Mouse (Mus musculus) forelimb bud, embryonic 11.5 days (tissue): Measurements from ENCODE around the gene Hspbp1.
A peak's percentile ranks its signal among the peaks of the same experiment; 100 is the strongest.

ENCODE experiments used
- DNase-seq: peaks from one replicate; pipeline ENCODE4 v3.0.0-alpha.2; 2012; ENCODE audit warnings: low read depth, low spot score

Gene Hspbp1

GRCm38 (mm10) chr7:4636179-4636578 lies 48.7 kb downstream of the Hspbp1 start:
- no peak for DNase-seq

GRCm38 (mm10) chr7:4631031-4631430 lies 53.8 kb downstream of the Hspbp1 start, which contains the start of gene Tmem86b:
Gene Tmem86b, minus strand, starts transcription at chr7:4631422.
- DNase-seq = no peak

GRCm38 (mm10) chr7:4630198-4630597 lies 54.7 kb downstream of the Hspbp1 start:
- DNase-seq = no peak

- no peak for DNase-seq
These were observed 55.3 kb downstream of the Hspbp1 start for GRCm38 (mm10) chr7:4629586-4629985.

GRCm38 (mm10) chr7:4625928-4626327 lies 58.9 kb downstream of the Hspbp1 start:
- DNase-seq = no peak

GRCm38 (mm10) chr7:4624343-4624742 lies 60.5 kb downstream of the Hspbp1 start:
- no peak for DNase-seq

- peak; percentile 23 for DNase-seq
These were observed 61.2 kb downstream of the Hspbp1 start for GRCm38 (mm10) chr7:4623544-4624189.

- DNase-seq = peak; percentile 82
These were observed 64.9 kb downstream of the Hspbp1 start for GRCm38 (mm10) chr7:4619979-4620378.

GRCm38 (mm10) chr7:4613740-4614403 lies 71.0 kb downstream of the Hspbp1 start:
- DNase-seq = no peak

- no peak for DNase-seq
These were observed 71.9 kb downstream of the Hspbp1 start for GRCm38 (mm10) chr7:4612956-4613355.

- no peak for DNase-seq
These were observed 72.5 kb downstream of the Hspbp1 start for GRCm38 (mm10) chr7:4612386-4612785.

GRCm38 (mm10) chr7:4611921-4612341 lies 72.9 kb downstream of the Hspbp1 start:
- no peak for DNase-seq

GRCm38 (mm10) chr7:4611511-4611910 lies 73.4 kb downstream of the Hspbp1 start:
- no peak for DNase-seq
